Mouse (Mus musculus): Measurements from ENCODE around the gene Sox13.

GRCm38 (mm10) chr1:133412941-133413340 is 11.2 kb downstream of the Sox13 start:
- TF ChIP-seq CTCF (IDR thresholded peaks at IDR 0.05; ENCODE audit: low read depth, low read length) (no peak), POLR2AphosphoS5 (IDR thresholded peaks at IDR 0.05; ENCODE audit: insufficient replicate concordance, low read depth, low read length) (no peak), TAL1 (conservative IDR thresholded peaks at IDR 0.05; ENCODE audit: low read depth, low read length) (no peak), GATA1 (IDR thresholded peaks at IDR 0.05; ENCODE audit: borderline replicate concordance, low read length) (no peak)

Measured in G1E (cell line).